Mouse (Mus musculus): ENCODE results near the gene Cacna1c.

Gene Cacna1c

GRCm38 (mm10) chr6:119047340-119047739 lies 148.9 kb downstream of the Cacna1c start:
- no peak for DNase-seq

- no peak for DNase-seq
Measured at GRCm38 (mm10) chr6:119045498-119045897, 150.7 kb downstream of the Cacna1c start.

- DNase-seq = no peak
Measured at GRCm38 (mm10) chr6:119044148-119044547, 152.1 kb downstream of the Cacna1c start.

GRCm38 (mm10) chr6:119042803-119043202 lies 153.4 kb downstream of the Cacna1c start:
- DNase-seq = no peak

GRCm38 (mm10) chr6:119040961-119041360 lies 155.3 kb downstream of the Cacna1c start:
- no peak for DNase-seq

GRCm38 (mm10) chr6:119039815-119040214 lies 156.4 kb downstream of the Cacna1c start:
- DNase-seq = no peak

GRCm38 (mm10) chr6:119039293-119039692 lies 156.9 kb downstream of the Cacna1c start:
- DNase-seq = peak; percentile 43 to 50

GRCm38 (mm10) chr6:119037815-119038214 lies 158.4 kb downstream of the Cacna1c start:
- DNase-seq = peak; percentile 55 to 67

- DNase-seq = no peak
Measured at GRCm38 (mm10) chr6:119037047-119037446, 159.2 kb downstream of the Cacna1c start.

GRCm38 (mm10) chr6:119035361-119035760 lies 160.9 kb downstream of the Cacna1c start:
- no peak for DNase-seq

GRCm38 (mm10) chr6:119034947-119035346 lies 161.3 kb downstream of the Cacna1c start:
- DNase-seq = no peak

GRCm38 (mm10) chr6:119027880-119028279 lies 168.3 kb downstream of the Cacna1c start:
- DNase-seq = no peak

GRCm38 (mm10) chr6:119022850-119023249 lies 173.4 kb downstream of the Cacna1c start:
- DNase-seq = no peak

GRCm38 (mm10) chr6:119021226-119021625 lies 175.0 kb downstream of the Cacna1c start:
- no peak for DNase-seq

- DNase-seq = no peak
Measured at GRCm38 (mm10) chr6:119018956-119019355, 177.3 kb downstream of the Cacna1c start.

GRCm38 (mm10) chr6:119018256-119018655 lies 178.0 kb downstream of the Cacna1c start:
- no peak for DNase-seq

GRCm38 (mm10) chr6:119017498-119017897 lies 178.7 kb downstream of the Cacna1c start:
- DNase-seq = no peak

- no peak for DNase-seq
Measured at GRCm38 (mm10) chr6:119015346-119015745, 180.9 kb downstream of the Cacna1c start.

GRCm38 (mm10) chr6:119013168-119014098 lies 182.8 kb downstream of the Cacna1c start:
- no peak for DNase-seq

- no peak for DNase-seq
Measured at GRCm38 (mm10) chr6:119010875-119011274, 185.3 kb downstream of the Cacna1c start.

- peak; percentile 53 to 59 for DNase-seq
Measured at GRCm38 (mm10) chr6:119009526-119009925, 186.7 kb downstream of the Cacna1c start.

GRCm38 (mm10) chr6:119008638-119009166 lies 187.5 kb downstream of the Cacna1c start:
- DNase-seq = no peak

GRCm38 (mm10) chr6:119004596-119004995 lies 191.6 kb downstream of the Cacna1c start:
- no peak for DNase-seq

- no peak for DNase-seq
Measured at GRCm38 (mm10) chr6:119001442-119001841, 194.8 kb downstream of the Cacna1c start.
